Mouse (Mus musculus): ENCODE results near the gene Tnpo1.
"Not testable (repeated sequence)": the region's sequence is repeated elsewhere in the genome, so short reads cannot be mapped to it uniquely, and the experiment has no call there.

Tnpo1 gene

DNA sequence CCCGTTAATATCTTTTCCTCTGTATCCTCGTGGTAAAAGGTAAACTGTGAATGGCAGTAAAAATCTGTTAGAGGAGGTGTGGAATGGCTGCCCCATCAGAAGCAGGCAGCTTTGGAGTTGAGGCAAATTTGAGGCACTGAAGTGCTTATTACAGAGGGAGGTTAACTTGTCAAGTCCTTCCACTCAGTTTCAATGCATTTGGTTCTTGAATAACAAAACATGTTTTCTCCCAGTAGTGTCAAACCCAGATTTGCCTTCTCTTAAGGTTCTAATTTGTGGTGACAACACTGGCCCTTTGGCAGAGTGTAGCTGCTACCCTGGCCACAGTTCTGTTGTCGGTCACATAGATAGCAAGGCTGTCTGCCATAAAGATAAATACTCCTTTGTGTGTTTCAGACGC lies 108.4 kb downstream of the Tnpo1 start:
- no peak for DNase-seq (ENCODE audit: low spot score)

DNA sequence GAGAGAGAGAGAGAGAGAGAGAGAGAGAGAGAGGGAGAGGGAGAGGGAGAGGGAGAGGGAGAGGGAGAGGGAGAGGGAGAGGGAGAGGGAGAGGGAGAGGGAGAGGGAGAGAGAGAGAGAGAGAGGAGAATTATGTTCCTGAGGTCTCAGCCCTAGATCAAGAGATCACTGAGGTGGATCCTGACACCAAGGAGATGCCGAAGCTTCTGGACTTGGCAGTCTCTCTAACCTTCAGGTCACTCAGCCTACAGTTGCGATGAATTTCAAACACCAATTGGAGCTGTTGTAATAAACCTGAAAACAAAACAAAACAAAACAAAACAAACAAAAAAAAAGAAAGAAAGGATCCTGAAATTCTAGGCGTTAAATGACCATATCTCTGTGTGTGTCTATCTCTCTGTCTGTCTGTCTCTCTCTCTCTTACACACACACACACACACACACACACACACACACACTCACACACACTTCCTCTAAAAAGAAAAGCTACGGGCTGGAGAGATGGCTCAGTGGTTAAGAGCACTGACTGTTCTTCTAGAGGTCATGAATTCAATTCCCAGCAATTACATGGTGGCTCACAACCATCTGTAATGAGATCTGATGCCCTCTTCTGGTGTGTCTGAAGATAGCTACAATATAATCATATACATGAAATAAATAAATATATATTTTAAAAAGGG lies 109.1 kb downstream of the Tnpo1 start:
- DNase-seq (ENCODE audit: low spot score), result not testable (repeated sequence)

DNA sequence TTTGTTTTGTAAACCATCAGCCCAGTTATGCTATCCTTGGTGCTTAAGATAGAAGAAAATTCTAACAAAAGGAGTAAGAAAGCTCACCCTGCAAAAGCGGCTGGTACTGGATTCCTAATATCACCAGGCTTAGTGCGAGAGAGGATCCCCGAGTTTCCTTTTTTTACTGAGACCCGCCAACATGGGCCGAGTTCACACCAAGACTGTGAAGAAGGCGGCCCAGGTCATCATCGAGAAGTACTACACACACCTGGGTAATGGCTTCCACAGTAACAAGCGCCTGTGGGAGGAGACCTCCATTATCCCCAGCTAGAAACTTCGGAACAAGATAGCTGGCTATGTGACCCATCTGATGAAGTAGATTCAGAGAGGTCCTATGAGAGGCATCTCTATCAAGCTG lies 109.6 kb downstream of the Tnpo1 start:
- DNase-seq (ENCODE audit: low spot score), result no peak

DNA sequence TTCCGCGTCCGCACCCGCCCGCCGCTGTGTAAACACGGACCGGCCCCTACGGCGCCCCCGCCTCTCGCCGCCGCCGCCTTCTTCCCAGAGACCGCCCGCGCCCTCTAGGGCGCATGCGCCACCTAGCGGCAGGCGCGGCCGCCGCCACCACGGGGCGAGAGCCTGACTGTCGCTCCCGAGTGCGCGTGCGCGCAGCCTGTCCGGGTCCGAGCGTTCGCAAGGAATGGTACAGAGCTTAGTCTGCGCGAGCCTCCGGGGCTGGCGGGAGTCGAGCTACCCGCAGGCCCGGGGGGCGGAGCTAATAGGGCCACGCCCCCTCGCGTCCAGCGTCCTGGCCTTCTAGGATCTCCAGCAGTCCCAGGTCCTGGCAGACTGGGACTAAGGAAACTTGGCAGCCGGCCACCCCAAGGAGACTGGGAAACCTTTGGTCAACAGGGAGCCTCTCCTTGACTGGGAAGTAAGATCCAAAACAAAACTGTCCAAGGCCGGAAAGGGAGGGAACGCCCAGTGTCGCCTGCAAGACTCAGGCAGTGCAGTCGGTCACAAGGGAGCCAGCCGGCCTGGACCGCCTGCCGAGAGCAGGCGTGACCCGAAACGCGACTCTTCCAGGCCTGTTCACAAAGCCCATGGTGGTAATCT lies 110.9 kb downstream of the Tnpo1 start, which contains the start of gene Fcho2:
Gene Fcho2, minus strand, starts transcription at position 303 of the 639 bp plus-strand sequence.
- DNase-seq (ENCODE audit: low spot score), result peak; percentile 98

DNA sequence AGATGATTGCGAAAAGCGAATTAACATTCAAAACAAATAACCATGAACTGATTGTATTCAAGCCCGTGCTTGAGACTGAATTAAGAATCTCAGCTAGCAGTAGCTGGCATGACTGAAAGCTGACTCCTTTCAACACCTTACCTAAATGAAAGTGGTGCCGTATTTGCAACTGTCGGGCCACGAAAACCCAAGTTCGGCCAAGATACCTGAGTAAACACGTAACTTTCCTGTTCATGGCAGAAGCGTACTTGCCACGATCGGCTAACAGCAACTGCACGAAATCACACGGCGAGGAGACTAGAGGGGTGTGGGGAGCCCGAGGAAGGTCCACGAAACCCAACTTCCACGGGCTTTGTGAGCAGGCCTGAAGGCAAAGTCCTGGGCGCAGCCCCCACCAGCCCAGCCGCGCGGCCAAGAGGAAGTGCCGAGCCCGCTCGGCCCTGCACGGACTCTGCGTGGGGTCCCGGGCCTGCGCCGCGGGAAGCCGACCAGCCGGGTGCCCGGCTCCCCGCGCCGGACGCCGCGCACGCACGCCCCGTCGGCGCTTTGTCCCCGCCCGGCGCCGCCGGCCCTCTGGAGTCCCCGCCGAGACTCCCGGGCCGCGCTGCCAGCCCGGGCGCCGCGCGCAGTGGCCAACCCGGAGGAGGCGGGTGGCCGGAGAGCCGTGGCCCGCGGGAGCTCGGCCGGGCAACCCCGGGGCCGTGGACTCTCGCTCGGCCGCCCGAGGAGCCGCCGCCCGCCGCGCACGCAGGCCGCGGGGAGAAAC lies 111.7 kb downstream of the Tnpo1 start:
- peak; percentile 66 for DNase-seq (ENCODE audit: low spot score)

DNA sequence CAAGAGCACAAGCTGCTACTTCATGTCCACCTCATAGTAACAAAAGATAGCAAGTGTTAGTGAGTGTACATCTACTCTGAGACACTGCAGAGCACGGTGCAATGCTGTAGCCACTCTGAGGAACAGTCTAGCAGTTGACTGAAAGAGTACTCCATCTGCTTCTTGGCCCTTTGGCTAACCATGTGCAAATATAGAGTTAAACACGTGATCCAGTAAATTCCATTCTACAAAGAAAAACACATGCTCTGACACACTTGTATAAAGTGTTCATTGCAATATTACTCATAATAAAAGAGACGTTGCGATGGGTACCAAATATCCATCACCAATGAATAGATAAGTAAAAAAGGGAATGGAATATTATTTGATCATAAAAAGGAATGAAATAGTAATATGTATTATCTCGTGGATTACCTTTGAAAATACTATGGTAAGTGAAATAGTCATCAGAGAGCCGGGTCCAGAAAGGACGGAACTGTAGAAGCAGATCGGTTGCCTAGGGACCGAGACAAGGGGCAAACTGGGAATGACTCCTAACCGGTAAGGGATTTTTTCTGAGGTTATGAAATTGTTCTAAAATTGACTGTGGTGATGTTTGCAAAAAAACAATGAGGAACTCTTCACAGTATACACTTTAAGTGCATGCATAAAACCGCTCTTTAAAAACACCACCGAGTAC lies 112.4 kb downstream of the Tnpo1 start:
- peak; percentile 53 for DNase-seq (ENCODE audit: low spot score)

DNA sequence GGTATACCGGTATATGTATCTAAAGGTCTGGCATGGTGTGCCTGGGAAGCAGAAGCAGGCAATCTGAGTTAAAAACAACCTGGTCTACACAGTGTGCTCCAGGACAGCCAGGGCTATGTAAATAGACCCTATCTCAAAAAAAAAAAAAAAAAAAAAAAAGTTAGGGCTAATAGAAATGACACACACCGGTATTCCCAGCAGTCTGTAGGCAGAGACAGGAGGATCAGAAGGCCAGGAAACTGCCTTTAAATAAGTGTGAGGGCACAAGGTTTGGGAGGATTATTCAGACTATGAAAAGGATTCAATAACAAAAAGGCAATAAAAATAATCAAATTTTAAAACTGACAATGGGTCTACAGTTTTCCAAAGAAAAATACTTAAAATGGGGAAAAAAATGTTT lies 113.0 kb downstream of the Tnpo1 start:
- no peak for DNase-seq (ENCODE audit: low spot score)

DNA sequence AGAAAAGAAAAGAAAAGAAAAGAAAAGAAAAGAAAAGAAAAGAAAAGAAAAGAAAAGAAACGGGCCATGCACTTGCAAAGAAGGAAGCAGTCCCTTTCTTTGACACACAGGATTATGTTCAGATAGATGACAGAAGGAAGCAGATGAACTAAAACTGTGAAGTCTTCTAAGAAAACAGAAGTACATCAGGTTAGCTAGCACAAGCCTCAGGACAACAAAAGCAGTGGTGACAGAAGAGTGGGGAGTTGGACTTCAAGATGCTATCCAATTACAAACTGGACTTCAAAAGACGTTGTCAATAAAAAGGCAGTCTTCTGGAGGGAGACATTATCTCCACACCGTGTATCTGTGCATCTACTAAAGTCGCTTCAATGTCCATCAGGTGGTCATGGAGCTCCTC lies 113.9 kb downstream of the Tnpo1 start:
- no peak for DNase-seq (ENCODE audit: low spot score)

DNA sequence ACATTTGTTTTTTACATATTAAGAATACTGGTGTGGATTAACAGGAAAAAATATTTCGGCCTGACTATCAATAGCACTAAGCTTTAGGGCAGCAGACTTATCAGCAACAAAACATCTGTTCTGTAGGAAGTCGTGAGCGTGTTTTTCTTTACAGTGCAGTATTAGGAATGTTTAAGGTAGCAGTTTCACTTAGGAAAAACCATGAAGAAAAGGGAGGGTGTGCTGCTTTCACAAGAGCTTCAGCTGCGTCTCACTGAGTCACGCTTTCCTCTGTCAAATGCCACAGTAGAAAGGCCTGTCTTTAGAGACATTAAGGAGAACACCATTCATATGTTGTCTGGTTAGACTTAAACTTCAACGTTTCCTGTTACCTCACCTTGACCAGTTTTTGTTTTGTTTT lies 116.0 kb downstream of the Tnpo1 start:
- no peak for DNase-seq (ENCODE audit: low spot score)

DNA sequence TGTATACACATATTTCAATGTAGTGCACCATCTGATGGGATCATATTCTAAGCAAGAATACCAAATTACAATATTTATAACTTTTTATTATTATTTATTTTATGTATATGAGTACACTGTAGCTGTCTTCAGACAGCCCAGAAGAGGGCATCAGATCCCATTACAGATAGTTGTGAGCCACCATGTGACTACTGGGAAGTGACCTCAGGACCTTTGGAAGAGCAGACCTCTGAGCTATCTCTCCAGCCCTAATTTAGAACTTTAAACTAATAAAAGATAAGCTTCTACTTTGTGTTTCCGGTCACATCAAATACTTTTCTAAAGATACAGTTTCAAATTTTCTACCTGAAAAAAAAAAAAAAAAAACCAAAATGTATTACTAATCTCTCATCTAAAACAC lies 117.1 kb downstream of the Tnpo1 start:
- DNase-seq (ENCODE audit: low spot score), result no peak

DNA sequence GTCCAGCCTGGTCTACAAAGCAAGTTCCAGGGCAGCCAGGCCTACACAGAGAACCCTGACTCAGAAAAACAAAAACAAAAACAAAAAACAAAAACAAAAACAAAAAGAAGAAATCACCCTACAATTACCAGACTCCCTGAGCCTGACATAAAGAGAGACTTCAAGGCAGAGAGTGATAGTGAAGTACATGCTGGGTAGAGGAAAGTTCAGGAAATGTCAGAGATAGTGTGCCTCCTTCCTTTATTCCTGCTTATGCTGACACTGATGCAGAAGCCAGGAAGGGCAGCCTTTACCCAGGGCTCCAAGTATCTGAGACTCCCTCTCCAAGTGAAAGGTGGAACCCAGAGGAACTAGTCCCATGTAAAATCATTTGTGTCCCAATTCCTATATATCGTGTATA lies 121.7 kb downstream of the Tnpo1 start:
- no peak for DNase-seq (ENCODE audit: low spot score)

DNA sequence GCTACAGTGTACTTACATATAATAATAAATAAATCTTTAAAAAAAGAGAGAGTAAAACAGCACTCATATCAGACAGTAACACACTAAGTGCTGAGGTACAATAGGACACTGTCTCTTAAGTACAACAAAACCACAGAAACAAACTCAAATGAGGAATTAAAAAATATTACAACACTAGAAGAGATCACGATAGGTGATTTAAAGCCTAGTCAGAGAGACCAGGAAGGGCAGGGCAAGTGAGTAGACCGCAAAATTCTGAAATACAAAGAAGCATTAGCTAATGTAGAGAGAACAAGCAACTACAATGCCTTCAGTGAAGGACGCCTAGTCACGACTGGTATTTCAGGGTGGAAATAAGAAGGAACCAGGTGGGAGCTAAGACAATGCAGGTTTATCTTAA lies 122.5 kb downstream of the Tnpo1 start:
- no peak for DNase-seq (ENCODE audit: low spot score)

DNA sequence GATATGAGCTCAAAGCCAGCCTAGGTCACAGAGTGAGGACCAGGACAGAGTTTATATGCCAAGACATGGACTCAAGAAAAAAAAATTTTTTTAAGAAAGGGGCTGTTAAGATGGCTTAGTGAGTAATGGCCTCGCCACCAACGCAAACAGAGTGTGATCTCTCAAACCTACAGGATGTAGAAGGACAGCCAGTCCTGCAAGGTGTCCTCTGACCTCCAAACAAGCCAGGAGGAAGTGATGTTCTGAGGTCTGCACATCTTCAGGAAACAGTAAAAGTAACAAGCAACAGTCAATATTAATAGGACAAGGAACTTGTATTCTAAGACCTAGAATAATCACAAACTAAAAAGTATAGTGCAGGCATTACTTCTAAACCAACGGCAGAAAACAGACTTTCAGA lies 123.2 kb downstream of the Tnpo1 start:
- no peak for DNase-seq (ENCODE audit: low spot score)

DNA sequence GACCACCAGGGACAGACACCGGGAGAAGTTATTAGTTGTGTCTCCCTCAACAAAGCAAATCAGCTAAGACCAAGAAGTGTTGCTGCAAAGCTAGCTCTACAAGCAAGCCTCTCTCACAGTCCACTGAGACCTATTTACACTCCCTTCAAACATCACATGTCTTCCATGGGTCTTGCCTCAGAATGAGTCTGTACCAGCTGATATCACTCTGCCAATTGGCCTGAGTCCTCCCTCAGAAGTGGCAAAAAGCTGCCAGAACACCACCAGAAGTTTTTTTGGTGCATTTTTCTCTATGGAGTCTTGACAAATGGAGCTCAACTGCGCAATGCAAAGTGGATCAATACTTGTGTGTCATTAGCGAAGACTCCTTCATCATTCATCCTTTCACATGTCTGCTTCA lies 130.7 kb downstream of the Tnpo1 start:
- no peak for DNase-seq (ENCODE audit: low spot score)

DNA sequence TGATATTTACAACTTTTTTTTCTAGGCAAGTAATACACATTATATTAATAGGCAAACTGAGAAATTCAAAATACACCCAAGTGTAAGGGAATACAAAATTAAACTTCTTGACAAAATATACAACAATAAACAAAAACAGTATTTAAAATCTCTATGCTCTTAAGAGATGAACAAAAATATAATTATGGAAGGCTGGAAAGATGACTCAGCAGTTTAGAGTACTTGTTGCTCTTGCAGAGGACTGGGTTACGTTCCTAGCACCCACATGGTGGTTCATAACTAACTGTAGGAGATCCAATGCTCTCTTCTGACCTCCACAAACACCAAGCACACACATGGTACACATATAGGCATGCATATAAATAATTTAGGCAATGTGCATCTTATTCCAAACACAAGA lies 133.3 kb downstream of the Tnpo1 start:
- DNase-seq (ENCODE audit: low spot score), result no peak

DNA sequence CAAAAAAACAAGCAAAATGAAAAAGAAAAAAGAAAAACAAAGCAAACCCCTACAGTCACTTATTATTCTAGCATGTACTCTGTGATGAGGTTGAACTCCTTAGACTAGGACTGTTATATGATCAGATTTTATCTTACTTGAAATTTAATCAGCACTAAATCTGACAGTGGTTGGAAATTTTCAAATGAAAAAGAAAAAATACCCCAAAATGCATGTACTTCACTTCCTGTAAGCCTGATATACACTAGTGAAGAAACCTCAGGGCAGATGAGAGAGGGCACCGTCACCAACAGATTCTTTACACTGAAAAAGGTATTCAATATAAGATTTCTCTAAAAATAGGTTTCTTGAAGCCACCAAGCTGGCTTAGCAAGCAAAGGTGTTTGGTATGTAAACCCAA lies 134.5 kb downstream of the Tnpo1 start:
- no peak for DNase-seq (ENCODE audit: low spot score)

Data from embryo, embryonic 10.5 days (tissue).